Mouse (Mus musculus): ENCODE measurements at regions not wholly inside any gene's neighbourhood (a gene's known extent, or its start where the extent isn't known, plus 50 kb on each side); places are given as distances from the start of the nearest gene placed in this dataset.
"Not testable (repeated sequence)": the region's sequence is repeated elsewhere in the genome, so short reads cannot be mapped to it uniquely, and the experiment has no call there.

DNA sequence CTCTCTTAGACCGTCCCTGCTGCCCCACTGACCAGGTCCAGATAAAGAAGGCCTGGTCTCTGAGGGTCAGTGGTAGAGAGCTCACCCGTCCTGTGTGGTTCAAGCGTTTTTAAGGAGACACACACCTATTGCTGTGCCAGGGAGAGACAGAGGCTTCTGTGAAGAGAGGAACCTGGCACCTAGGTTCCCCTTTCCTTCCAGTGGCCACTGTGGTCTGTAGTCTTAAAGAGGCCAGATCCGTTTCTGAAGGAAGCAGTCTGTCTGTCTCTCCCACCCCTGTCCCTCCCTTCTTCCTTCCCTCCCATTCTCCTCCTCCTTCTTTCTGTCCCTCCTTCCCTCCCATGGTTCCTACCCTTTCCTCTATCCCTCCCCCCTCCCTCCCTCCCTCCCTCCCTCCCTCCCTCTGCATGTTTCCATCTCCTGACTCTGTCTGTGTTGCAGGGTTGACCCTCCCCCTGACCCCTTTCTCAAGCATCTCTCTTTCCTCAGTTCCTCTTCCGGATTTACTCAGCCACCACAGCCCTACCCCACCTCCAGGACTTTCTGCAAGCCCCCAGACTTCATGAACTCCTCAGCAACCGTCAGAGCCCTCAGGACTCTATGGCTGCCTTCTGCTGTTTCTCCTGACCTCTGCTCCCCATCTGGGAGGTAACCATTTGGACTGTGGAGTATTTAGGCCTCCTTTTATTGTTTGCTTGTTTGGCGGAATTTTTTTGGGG, 100.1 kb upstream of the Ubl3 start:
- 54% methylated on average over 7 of the region's 7 CpGs for WGBS
- no peak overlapping the region for H3K4me3 ChIP-seq
- peaks cover 18% of the 10 kb centered on the region for H3K4me1 ChIP-seq
- H3K36me3 ChIP-seq (replicated peaks): no peaks in the 10 kb centered on the region
- DNase-seq (ENCODE audit: extremely low spot score, low spot score): no peak
- H3K9me3 ChIP-seq: no peaks in the 10 kb centered on the region
- 0 out of 2 replicates have a peak overlapping the region, but pooled peaks have one; percentile 33 for H3K27ac ChIP-seq
- no peaks in the 10 kb centered on the region for H3K27me3 ChIP-seq (ENCODE audit: poor library complexity, severe bottlenecking)

DNA sequence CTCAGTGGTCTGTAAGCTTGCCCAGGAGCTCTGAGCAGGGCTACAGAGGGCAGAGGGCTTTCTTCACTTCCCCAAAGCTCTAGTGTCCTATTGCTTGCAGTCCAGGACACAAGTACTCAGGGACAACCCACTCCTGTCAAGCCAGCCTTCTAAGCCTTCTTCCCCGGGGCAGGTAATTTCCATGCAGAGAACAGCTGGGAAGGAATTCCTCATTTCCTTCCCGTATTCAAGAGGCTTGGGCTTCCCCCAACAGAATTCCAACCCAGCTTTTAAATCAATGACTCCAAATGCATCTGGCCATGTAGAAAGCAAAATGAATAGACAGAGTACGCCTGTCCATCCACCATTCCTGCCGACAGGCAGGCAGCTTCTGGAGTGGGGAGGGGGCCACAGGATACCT, 99.1 kb upstream of the Ubl3 start:
- no peaks in the 10 kb centered on the region for H3K36me3 ChIP-seq (replicated peaks)
- no peaks in the 10 kb centered on the region for H3K9me3 ChIP-seq
- H3K4me3 ChIP-seq: no peak overlapping the region
- H3K4me1 ChIP-seq: peaks cover 18% of the 10 kb centered on the region
- H3K27me3 ChIP-seq (ENCODE audit: poor library complexity, severe bottlenecking): no peaks in the 10 kb centered on the region
- 0 out of 2 replicates have a peak overlapping the region, but pooled peaks have one; percentile 8 for H3K27ac ChIP-seq
- 70% methylated on average over 4 of the region's 4 CpGs for WGBS
- DNase-seq (ENCODE audit: extremely low spot score, low spot score): no peak

DNA sequence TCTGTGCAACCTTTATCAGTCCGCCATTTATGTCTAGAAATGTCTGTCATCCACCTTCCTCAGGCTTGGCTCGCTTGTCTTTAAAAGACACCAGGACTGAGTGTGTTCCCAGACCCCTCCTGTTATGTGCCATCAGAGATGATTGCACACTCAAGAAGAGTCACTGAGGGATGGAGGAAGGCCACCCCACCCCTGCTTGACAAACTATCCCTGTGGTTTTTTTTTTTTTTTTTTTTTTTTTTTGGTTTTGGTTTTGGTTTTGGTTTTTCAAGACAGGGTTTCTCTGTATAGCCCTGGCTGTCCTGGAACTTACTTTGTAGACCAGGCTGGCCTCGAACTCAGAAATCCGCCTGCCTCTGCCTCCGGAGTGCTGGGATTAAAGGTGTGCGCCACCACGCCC, 97.0 kb upstream of the Ubl3 start:
- DNase-seq (ENCODE audit: extremely low spot score, low spot score); H3K4me3 ChIP-seq; H3K27ac ChIP-seq; H3K36me3 ChIP-seq (replicated peaks); H3K27me3 ChIP-seq (ENCODE audit: poor library complexity, severe bottlenecking); H3K9me3 ChIP-seq: not testable (repeated sequence)
- peaks cover 25% of the 10 kb centered on the region for H3K4me1 ChIP-seq
- WGBS: 95% methylated on average over 7 of the region's 7 CpGs

DNA sequence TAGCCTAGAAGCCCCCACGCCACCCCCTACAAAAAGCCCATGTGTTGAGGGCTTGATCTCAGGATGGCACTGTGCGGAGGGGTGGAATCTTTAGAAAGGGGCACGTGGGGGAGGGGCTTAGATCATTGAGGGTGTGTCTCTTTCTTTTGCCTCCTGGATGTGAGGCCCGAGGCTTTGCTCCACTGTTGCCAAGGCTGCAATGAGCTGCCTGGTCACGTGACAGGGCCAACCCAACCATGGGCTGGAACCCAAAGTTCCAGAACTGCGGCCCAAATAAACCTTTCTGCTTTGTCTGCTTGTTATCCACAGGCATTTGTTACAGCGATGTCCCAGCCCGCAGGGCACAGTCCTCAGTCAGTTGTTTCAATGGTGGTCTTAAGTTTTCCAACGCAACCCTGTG, 96.5 kb upstream of the Ubl3 start:
- no peaks in the 10 kb centered on the region for H3K36me3 ChIP-seq (replicated peaks)
- no peak for DNase-seq (ENCODE audit: extremely low spot score, low spot score)
- 85% methylated on average over 9 of the region's 9 CpGs for WGBS
- H3K9me3 ChIP-seq: peaks cover 3% of the 10 kb centered on the region; the same call in 1 of the 2 replicates
- H3K27ac ChIP-seq: no peak overlapping the region
- H3K27me3 ChIP-seq (ENCODE audit: poor library complexity, severe bottlenecking): no peaks in the 10 kb centered on the region
- H3K4me3 ChIP-seq: no peak overlapping the region
- peaks cover 25% of the 10 kb centered on the region for H3K4me1 ChIP-seq

DNA sequence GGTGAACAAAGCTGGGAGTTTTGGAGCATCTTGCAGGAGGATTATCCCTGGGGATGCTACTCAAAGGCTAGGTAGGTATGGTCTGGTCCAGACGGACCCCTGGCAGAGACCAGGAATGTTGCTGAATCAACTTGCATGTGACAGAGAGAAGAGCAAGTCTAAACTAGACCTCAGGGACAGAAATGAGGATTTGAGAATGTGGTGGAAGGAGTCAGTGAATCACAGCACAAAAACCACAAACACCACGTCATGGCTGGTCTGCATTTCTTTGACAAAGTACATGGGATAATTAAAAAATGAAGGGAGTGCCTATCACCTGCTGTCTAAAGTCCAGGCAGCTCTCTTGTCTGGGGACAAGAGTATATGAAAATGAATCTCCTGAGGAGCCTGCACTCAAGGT, 95.1 kb upstream of the Ubl3 start:
- Histone ChIP-seq H3K9me3 (peaks cover 4% of the 10 kb centered on the region; the same call in 1 of the 2 replicates), H3K4me3 (no peak overlapping the region), H3K4me1 (peaks cover 19% of the 10 kb centered on the region), H3K27ac (no peak overlapping the region), H3K27me3 (ENCODE audit: poor library complexity, severe bottlenecking) (no peaks in the 10 kb centered on the region), H3K36me3 (replicated peaks) (no peaks in the 10 kb centered on the region)
- 72% methylated on average over 2 of the region's 2 CpGs for WGBS
- no peak for DNase-seq (ENCODE audit: extremely low spot score, low spot score)

DNA sequence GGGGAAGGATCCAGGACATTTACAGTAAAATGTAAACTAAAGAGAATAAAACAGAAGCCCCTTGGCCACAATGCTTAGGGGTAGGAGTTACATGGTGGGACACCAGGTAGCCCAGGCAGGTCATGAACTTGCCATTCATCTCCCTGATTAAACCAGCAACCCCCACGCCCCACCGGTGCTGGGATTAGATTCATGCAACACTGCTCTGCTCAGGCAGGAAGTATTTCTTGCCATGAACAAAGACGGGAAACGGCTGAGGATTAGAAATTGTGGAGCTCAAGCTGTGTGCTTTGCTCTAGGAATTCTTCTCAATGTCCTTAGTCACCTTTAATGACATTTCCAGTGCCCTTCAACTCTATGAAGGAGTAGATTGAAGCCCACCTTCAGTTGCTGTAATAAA, 93.2 kb upstream of the Ubl3 start:
- H3K9me3 ChIP-seq: peaks cover 4% of the 10 kb centered on the region; the same call in 1 of the 2 replicates
- 70% methylated on average over 4 of the region's 4 CpGs for WGBS
- no peaks in the 10 kb centered on the region for H3K36me3 ChIP-seq (replicated peaks)
- no peak for DNase-seq (ENCODE audit: extremely low spot score, low spot score)
- H3K27me3 ChIP-seq (ENCODE audit: poor library complexity, severe bottlenecking): peaks cover 9% of the 10 kb centered on the region
- H3K27ac ChIP-seq: no peak overlapping the region
- peaks cover 22% of the 10 kb centered on the region for H3K4me1 ChIP-seq
- no peak overlapping the region for H3K4me3 ChIP-seq

DNA sequence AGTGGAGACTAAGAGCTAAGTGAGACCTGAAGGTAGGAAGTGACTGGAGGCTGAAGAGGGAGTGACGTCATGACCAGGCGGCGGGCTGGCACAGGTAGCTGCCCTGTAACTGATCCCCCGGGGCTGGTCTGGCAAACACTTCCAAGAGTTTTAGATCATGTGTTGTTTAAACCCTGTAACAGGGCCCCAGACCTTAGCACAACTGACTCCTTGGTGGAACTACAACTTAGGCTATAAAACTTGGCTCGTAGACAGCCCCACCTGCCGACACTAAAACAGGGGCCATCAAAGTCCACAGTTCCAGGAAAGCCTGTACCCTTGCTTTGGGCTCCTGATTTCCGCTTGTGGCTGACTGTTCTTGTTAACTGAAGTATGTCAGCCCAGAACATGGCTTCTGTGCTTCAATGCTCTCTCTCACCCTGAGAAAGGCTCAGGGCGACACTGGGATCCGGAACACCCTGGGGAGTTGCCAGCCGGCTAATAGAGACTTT, 92.6 kb upstream of the Ubl3 start:
- Histone ChIP-seq H3K27ac (no peak overlapping the region), H3K9me3 (peaks cover 4% of the 10 kb centered on the region; the same call in 1 of the 2 replicates)
- WGBS: 95% methylated on average over 10 of the region's 10 CpGs

DNA sequence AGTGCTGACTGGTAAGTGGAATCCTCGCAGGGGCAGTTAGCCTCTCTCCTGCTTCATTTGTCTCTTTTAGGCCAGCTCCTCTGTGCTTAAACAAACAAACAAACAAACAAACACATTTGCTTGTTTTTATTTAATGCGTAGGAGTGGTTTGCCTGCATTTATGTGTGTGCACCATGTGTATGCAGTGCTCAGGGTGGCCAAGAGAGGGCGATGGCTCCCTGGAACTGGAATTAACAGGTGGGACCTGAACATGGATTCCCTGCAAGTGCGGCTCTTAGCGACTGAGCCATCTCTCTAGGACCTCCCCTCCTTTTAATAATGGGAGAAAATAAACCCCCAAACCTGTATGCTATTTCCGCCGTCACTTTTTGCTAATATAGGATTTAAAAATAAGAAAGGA, 91.8 kb upstream of the Ubl3 start:
- Histone ChIP-seq H3K27me3 (ENCODE audit: poor library complexity, severe bottlenecking) (peaks cover 18% of the 10 kb centered on the region), H3K9me3 (peaks cover 4% of the 10 kb centered on the region; the same call in 1 of the 2 replicates), H3K27ac (no peak overlapping the region), H3K4me1 (peaks cover 21% of the 10 kb centered on the region), H3K36me3 (replicated peaks) (no peaks in the 10 kb centered on the region), H3K4me3 (no peak overlapping the region)
- 92% methylated on average over 7 of the region's 7 CpGs for WGBS
- no peak for DNase-seq (ENCODE audit: extremely low spot score, low spot score)

More for the DNA sequence above, 92.6 kb upstream of the Ubl3 start:
- peaks cover 22% of the 10 kb centered on the region for H3K4me1 ChIP-seq
- no peaks in the 10 kb centered on the region for H3K36me3 ChIP-seq (replicated peaks)
- DNase-seq (ENCODE audit: extremely low spot score, low spot score): no peak
- no peak overlapping the region for H3K4me3 ChIP-seq
- H3K27me3 ChIP-seq (ENCODE audit: poor library complexity, severe bottlenecking): peaks cover 13% of the 10 kb centered on the region

DNA sequence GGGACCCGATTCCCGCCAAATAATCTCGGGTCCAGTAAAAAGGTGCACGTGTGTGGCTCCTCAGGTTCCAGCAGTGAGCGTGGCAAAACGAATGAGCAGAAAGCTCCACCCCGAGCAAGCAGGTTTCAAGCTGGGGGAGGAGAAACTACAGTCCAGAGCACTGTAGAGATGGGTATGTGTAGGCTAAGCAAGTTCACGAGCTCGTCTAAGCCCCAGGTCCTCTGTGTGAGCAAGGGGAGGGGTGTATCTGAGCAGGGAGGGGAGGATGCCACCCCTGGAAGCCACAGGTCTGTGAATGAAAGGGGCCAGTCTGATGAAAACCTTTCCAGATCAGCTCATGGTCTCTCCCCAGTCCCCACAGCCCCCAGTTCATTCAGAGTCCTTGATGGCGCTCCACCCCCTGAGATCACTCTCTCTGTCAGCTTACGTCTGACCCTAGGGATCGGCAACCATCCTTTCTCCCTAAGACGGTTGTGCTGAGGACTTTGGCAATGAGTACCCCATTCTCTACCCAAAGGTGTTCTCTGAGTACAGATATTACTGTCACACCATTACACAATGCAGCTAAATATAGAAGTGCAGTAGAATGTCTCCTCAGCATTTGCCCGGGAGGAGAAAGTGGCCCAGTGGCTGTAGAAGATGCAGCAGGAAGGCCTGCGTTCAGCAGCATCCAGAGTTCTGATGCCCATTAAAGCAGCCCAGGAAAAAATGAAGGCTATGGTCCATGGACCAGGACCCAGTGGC, 89.2 kb upstream of the Ubl3 start:
- Histone ChIP-seq H3K36me3 (replicated peaks) (no peaks in the 10 kb centered on the region), H3K27me3 (ENCODE audit: poor library complexity, severe bottlenecking) (peaks cover 18% of the 10 kb centered on the region), H3K4me3 (no peak overlapping the region), H3K27ac (peak overlapping the region; percentile 56), H3K9me3 (peaks cover 4% of the 10 kb centered on the region; the same call in 1 of the 2 replicates), H3K4me1 (peaks cover 15% of the 10 kb centered on the region)
- no peak for DNase-seq (ENCODE audit: extremely low spot score, low spot score)
- WGBS: 41% methylated on average over 15 of the region's 15 CpGs

DNA sequence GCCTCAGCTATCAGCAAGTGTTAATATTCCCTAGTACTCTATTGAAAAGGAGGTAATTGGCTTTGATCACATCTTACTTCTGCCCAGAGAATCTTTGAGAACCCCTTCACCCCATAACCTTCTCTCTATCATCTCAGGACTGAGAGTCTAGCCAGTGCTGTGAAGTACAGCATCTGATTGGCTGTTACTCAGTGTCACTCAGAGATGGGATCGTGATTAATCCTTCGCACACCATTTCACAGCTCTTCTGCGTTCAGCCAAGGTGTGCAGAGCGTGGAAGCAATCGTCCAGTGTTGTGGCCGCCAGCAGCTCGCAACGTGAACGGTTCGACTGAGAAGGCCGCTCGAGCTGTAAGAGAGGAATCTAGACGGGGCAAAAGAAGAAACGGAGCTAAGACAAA, 87.9 kb upstream of the Ubl3 start:
- Histone ChIP-seq H3K9me3 (peaks cover 4% of the 10 kb centered on the region; the same call in 1 of the 2 replicates), H3K27me3 (ENCODE audit: poor library complexity, severe bottlenecking) (peaks cover 18% of the 10 kb centered on the region), H3K36me3 (replicated peaks) (no peaks in the 10 kb centered on the region), H3K4me3 (0 out of 2 replicates have a peak overlapping the region, but pooled peaks have one; percentile 19), H3K27ac (no peak overlapping the region), H3K4me1 (peaks cover 11% of the 10 kb centered on the region)
- DNase-seq (ENCODE audit: extremely low spot score, low spot score): no peak
- 57% methylated on average over 14 of the region's 14 CpGs for WGBS

DNA sequence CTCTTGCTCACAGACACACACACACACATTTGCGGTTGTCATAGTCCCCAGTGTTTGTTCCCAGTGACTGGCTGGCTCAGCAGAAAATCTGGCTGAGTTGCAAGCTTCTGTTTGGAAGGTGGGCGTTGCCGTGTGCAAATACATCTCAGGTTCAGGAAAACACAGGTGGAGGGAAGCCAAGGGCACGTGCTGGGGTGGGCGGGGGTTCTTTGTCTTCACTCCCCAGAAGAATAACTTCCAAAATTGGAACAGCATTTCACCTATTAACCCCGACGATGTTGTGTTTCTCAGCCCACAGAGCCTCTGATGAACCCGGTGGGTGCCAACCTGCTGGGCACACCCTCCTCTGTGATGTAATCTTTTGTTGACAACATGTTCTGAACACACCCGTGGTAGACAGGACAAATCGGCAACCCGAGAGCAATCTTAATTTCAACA, 82.3 kb upstream of the Ubl3 start:
- 76% methylated on average over 11 of the region's 11 CpGs for WGBS
- H3K27me3 ChIP-seq (ENCODE audit: poor library complexity, severe bottlenecking): peaks cover 3% of the 10 kb centered on the region; the same call in 1 of the 2 replicates
- peak overlapping the region; percentile 58; the same call in 1 of the 2 replicates for H3K27ac ChIP-seq

DNA sequence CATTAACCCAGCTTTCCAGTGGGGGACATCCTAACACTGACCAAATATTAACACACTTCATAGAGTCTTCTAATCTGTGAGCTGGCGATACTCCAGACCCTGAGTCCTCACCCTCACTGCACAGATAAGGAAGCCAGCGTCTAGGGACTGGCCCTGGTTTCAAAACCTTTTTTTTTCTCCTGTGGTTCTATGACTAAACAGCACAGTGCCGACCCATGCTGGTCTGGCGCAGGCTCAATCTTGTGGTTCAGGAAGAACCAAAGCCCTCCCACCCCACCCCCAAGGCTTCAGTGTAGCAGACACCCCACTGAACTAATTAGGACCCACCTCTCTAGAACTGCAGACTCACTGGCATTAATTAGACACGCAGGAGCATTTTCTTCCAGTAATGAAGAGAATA, 81.4 kb upstream of the Ubl3 start:
- Histone ChIP-seq H3K27me3 (ENCODE audit: poor library complexity, severe bottlenecking) (no peaks in the 10 kb centered on the region), H3K4me3 (no peak overlapping the region), H3K36me3 (replicated peaks) (no peaks in the 10 kb centered on the region), H3K27ac (peak overlapping the region; percentile 58), H3K4me1 (peaks cover 29% of the 10 kb centered on the region), H3K9me3 (no peaks in the 10 kb centered on the region)
- 54% methylated on average over 5 of the region's 5 CpGs for WGBS
- DNase-seq (ENCODE audit: extremely low spot score, low spot score): no peak

More for the DNA sequence above, 82.3 kb upstream of the Ubl3 start:
- Histone ChIP-seq H3K9me3 (no peaks in the 10 kb centered on the region), H3K36me3 (replicated peaks) (no peaks in the 10 kb centered on the region), H3K4me1 (peaks cover 29% of the 10 kb centered on the region), H3K4me3 (no peak overlapping the region)
- DNase-seq (ENCODE audit: extremely low spot score, low spot score): no peak

DNA sequence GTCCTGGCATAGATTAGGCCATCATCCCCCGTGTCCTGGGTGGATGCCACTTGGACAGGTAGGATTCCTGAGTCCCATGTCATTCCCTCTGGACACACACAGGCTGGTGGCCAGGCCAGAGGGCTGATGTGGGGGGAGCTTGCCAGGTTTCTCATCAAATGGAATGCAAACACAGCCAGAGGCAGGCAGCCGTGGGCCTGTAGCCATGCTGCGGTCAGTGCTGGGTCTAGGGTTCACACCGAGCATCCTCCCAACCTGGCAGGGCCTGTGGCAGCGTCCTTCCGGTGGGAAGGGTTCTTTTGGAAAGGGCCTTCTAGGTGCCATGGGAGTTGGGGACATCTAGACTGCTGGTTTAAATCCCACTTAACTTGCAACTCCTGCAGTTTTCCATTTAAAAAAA, 80.7 kb upstream of the Ubl3 start:
- H3K9me3 ChIP-seq: no peaks in the 10 kb centered on the region
- H3K4me3 ChIP-seq: no peak overlapping the region
- no peaks in the 10 kb centered on the region for H3K27me3 ChIP-seq (ENCODE audit: poor library complexity, severe bottlenecking)
- peaks cover 29% of the 10 kb centered on the region for H3K4me1 ChIP-seq
- no peaks in the 10 kb centered on the region for H3K36me3 ChIP-seq (replicated peaks)
- WGBS: 92% methylated on average over 6 of the region's 6 CpGs
- DNase-seq (ENCODE audit: extremely low spot score, low spot score): no peak
- H3K27ac ChIP-seq: peak overlapping the region; percentile 66; the same call in 1 of the 2 replicates
